Mouse (Mus musculus) heart, embryonic 13.5 days (tissue): ENCODE data around the gene Lamb3. TPM values are rescaled to one million over a fixed set of nuclear protein-coding genes. Genes with fewer than 3 reads are reported as not detected.

Experiments
- ATAC-seq: fragments of 200-750 bp; cut with Nextera tagmentation; 2 replicates; pipeline ENCODE4 v1.8.0; 2017; ENCODE audit warnings: moderate TSS enrichment; ENCODE audit not compliant: insufficient number of reproducible peaks, low FRiP score, low TSS enrichment; ENCODE audit errors: extremely low read depth
- H3K27ac ChIP-seq: fragments of 300-500 bp; sonication (generic); replicated peaks from 2 replicates; pipeline ENCODE4 v1.5.1; 2015; ENCODE audit warnings: moderate library complexity, mild to moderate bottlenecking, inconsistent platforms
- H3K27me3 ChIP-seq: fragments of 300-500 bp; sonication (generic); replicated peaks from 2 replicates; pipeline ENCODE4 v1.6.1; 2015; ENCODE audit warnings: mild to moderate bottlenecking, inconsistent platforms
- H3K36me3 ChIP-seq: fragments of 300-500 bp; sonication (generic); 2 replicates; pipeline ENCODE4 v1.6.1; 2015; ENCODE audit warnings: mild to moderate bottlenecking, inconsistent platforms
- H3K4me1 ChIP-seq: fragments of 300-500 bp; sonication (generic); 2 replicates; pipeline ENCODE4 v1.6.1; 2015; ENCODE audit warnings: inconsistent platforms
- H3K4me2 ChIP-seq: fragments of 300-500 bp; sonication (generic); 2 replicates; pipeline ENCODE4 v1.6.1; 2015; ENCODE audit warnings: inconsistent platforms, mild to moderate bottlenecking, moderate library complexity
- H3K4me3 ChIP-seq: fragments of 300-500 bp; sonication (generic); 2 replicates; pipeline ENCODE4 v1.5.1; 2015; ENCODE audit warnings: moderate library complexity, mild to moderate bottlenecking, inconsistent platforms
- H3K9ac ChIP-seq: fragments of 300-500 bp; sonication (generic); 2 replicates; pipeline ENCODE4 v1.6.1; 2015; ENCODE audit warnings: inconsistent platforms, mild to moderate bottlenecking, moderate library complexity
- H3K9me3 ChIP-seq: fragments of 300-500 bp; sonication (generic); 2 replicates; pipeline ENCODE4 v1.6.1; 2016; ENCODE audit warnings: inconsistent platforms
- WGBS: fragments of 180-500 bp; shearing (Covaris S2); methylation state at CpG from one replicate; pipeline ENCODE4 v1.1.7; 2015; ENCODE audit warnings: mixed read lengths; 5-methylcytosine and 5-hydroxymethylcytosine counted together
- polyA plus RNA-seq: library from polyadenylated mRNA; unstranded; fragments of >200 nt; fragmentation: Nextera tagmentation; extraction: Ambion mirVana; gene quantifications from 2 replicates; pipeline ENCODE4 v1.2.1, GENCODE M21; 2015

The Lamb3 gene
- polyA plus RNA-seq, 1 experiment from 2014 or later, result 2.3 TPM

DNA sequence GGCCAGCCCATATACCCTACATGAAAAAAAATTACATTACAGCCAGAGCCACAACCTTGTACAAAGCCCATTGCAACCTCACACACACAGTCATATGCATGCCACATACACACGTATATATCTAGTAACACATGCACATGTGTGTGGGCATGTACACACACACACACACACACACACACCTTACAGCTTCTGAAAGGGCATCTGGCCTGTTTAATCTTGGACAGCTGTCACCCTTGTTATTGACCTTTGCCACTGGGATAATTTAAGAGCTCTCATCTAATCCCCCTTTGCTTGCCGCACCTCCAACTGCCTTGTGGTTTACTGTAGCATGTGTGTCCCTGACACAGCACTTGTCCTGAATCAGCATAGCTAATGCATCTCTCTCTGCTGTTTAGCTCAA lies 3.7 kb upstream of the Lamb3 start:
- no peak overlapping the region for H3K9ac ChIP-seq
- no peak overlapping the region for H3K4me2 ChIP-seq
- H3K27me3 ChIP-seq, result no peaks in the 10 kb centered on the region
- 50% methylated on average over 2 of the region's 2 CpGs for WGBS
- no peaks in the 10 kb centered on the region for H3K36me3 ChIP-seq
- ATAC-seq, result no peak
- H3K4me1 ChIP-seq, result 0 out of 2 replicates have a peak, but pooled peaks cover 2% of the 10 kb centered on the region
- H3K9me3 ChIP-seq, result no peaks in the 10 kb centered on the region
- no peak overlapping the region for H3K27ac ChIP-seq
- H3K4me3 ChIP-seq, result no peak overlapping the region

DNA sequence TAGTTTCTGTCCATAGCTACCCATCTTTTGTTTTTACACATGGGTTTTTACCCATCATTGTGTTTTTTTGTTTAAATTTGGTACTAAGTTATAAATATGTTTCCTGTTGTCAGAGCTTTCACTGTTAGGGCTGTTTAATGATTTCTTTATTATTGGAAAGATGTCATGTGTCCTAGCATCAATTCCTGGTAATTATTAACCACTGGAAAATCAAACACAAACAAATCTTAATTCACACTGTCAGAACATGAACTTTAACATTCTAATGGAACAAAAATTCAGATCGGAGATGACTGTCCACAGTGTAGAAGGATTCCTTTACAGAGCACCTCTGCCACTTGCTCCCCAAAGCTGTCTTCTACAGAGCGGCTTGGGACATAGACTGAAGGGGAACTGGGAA lies 2.1 kb upstream of the Lamb3 start:
- Histone ChIP-seq H3K4me1 (0 out of 2 replicates have a peak, but pooled peaks cover 2% of the 10 kb centered on the region), H3K9ac (no peak overlapping the region), H3K27ac (no peak overlapping the region), H3K27me3 (no peaks in the 10 kb centered on the region), H3K9me3 (no peaks in the 10 kb centered on the region), H3K36me3 (no peaks in the 10 kb centered on the region), H3K4me3 (no peak overlapping the region), H3K4me2 (no peak overlapping the region)
- no peak for ATAC-seq
- WGBS, result 82% methylated on average over 2 of the region's 2 CpGs

DNA sequence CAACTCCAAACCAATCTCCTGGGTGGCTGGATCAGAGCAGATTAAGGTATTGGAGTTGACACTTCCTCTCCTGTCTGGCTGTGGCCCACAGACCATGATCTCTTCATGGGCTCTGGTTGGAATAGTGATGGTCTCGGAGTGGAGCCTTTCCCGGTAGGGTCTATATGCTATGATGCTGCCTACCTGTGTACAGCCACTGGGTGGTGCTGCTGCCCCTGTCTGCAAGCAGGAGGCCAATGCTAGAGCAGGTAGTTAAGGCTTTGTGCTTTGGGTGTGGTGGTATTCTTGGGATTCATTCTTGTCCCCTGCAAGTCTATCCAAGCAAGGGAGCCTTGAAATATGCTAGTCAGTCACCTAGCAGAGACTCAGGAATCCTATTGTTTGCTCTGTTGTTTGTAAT lies 679 bp downstream of the Lamb3 start:
- Histone ChIP-seq H3K27ac (no peak overlapping the region), H3K36me3 (no peaks in the 10 kb centered on the region), H3K27me3 (no peaks in the 10 kb centered on the region), H3K4me1 (0 out of 2 replicates have a peak, but pooled peaks cover 2% of the 10 kb centered on the region), H3K9me3 (no peaks in the 10 kb centered on the region), H3K4me3 (no peak overlapping the region), H3K9ac (no peak overlapping the region), H3K4me2 (no peak overlapping the region)
- no peak for ATAC-seq
- WGBS, result 26% methylated on average over 2 of the region's 2 CpGs

DNA sequence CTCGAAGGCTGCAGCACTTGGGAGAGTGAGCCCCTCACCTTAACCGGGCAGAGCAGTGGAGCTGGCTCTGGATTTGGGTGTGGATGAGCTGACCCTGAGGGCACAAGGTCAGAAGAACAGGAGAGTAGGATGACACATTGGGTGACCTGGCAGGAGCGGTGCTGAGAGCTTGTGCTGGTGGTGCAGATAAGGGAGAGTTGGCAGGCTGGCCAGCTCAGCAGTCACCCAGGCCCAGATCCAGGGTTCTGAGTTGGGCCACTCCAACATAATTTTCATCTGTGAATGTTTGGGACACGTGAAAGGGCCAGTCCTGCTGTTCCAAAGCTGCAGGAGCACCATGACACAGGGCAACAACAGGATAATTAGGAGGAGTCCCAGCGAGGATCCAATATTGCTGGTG lies 3.9 kb downstream of the Lamb3 start:
- no peak overlapping the region for H3K9ac ChIP-seq
- H3K4me3 ChIP-seq, result no peak overlapping the region
- H3K9me3 ChIP-seq, result no peaks in the 10 kb centered on the region
- H3K4me2 ChIP-seq, result no peak overlapping the region
- ATAC-seq, result no peak
- 60% methylated on average over 5 of the region's 5 CpGs for WGBS
- H3K36me3 ChIP-seq, result no peaks in the 10 kb centered on the region
- no peaks in the 10 kb centered on the region for H3K4me1 ChIP-seq
- H3K27me3 ChIP-seq, result no peaks in the 10 kb centered on the region
- H3K27ac ChIP-seq, result no peak overlapping the region

DNA sequence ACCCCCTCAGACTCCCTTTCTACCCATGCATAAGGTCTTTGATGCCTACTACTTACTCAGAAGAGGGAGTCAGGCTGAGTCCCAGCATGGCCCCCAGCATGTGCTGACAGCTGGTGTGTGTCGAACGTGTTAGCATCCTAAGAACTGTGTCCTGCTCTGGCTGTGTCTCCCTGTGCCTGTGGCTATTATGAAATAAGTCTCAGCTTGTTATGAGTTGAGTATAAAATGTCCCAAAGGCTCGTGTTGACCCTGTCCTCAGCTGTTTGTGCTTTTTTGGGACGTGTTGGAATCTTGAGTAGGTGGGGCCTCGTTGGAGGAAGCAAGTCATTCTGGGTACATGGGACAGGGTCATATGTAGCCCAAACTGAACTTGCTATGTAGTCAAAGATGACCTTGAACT lies 6.6 kb downstream of the Lamb3 start:
- Histone ChIP-seq H3K9me3 (no peaks in the 10 kb centered on the region), H3K4me1 (no peaks in the 10 kb centered on the region), H3K4me3 (no peak overlapping the region), H3K27ac (no peak overlapping the region), H3K4me2 (no peak overlapping the region), H3K9ac (no peak overlapping the region), H3K36me3 (no peaks in the 10 kb centered on the region), H3K27me3 (no peaks in the 10 kb centered on the region)
- no peak for ATAC-seq
- 53% methylated on average over 5 of the region's 5 CpGs for WGBS

DNA sequence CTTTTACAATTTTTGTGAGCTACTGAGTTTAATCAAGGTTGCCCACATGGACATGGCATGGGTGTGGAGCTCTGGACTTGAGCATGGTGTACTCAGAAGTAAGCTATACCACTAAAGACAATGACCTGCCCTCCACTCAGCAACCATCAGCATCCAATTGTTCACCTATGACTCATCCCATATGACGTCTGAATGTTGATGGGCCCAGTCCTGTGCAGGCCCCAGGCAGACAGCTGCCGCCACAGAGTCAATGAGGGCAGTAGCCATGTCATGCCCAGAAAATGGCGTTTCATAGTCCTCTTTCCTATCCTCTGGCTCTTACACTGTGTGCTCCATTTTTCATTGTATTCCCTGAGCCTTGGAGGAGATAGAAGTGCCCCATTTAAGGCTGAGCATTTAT lies 8.5 kb downstream of the Lamb3 start:
- H3K4me1 ChIP-seq, result no peaks in the 10 kb centered on the region
- no peak for ATAC-seq

DNA sequence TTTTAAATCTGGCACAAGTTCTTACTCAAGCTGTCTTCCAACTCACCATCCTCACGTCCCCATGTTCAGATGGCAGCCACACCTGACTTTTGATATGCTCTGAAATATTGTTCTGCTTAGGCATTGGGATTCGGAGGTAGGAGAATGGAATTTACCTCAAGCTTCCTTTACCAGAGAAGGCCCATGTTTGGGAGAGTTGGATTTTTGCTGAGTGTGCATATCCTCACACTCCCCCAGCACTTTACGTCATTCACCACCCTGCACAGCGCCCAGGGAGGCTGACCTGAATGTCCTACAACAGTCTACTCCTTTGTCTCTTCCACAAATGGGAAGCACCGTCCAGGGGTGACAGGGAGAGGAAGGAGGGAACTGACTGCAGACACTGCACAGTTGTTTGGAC lies 12.9 kb downstream of the Lamb3 start:
- no peaks in the 10 kb centered on the region for H3K27me3 ChIP-seq
- 49% methylated on average over 5 of the region's 5 CpGs for WGBS
- no peak overlapping the region for H3K4me3 ChIP-seq
- H3K4me2 ChIP-seq, result no peak overlapping the region
- no peak overlapping the region for H3K27ac ChIP-seq
- no peak overlapping the region for H3K9ac ChIP-seq
- H3K9me3 ChIP-seq, result no peaks in the 10 kb centered on the region
- H3K36me3 ChIP-seq, result no peaks in the 10 kb centered on the region
- ATAC-seq, result no peak
- H3K4me1 ChIP-seq, result no peaks in the 10 kb centered on the region

More for the DNA sequence above, 8.5 kb downstream of the Lamb3 start:
- WGBS, result 57% methylated on average over 3 of the region's 3 CpGs
- Histone ChIP-seq H3K27me3 (no peaks in the 10 kb centered on the region), H3K27ac (no peak overlapping the region), H3K36me3 (no peaks in the 10 kb centered on the region), H3K9me3 (no peaks in the 10 kb centered on the region), H3K9ac (no peak overlapping the region), H3K4me3 (no peak overlapping the region), H3K4me2 (no peak overlapping the region)

DNA sequence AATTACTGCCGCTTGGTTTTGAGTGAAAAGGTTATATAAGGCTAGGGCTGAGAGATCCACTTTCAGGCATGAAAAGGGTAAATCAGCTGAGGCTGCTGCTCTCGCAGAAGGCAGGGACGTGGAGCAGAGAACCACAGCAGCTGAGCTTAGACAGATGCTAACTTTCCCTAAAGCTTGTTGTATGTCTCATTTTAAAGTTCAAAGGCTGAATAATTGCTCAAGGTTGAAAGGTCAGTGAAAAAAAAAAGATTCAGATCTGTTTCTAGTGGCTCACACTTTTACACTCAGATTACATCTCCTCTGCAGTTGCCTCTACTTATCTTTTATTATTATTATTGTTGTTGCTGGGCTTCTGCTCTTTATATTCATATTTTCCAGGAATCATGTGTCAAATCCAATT lies 18.0 kb downstream of the Lamb3 start:
- no peak overlapping the region for H3K9ac ChIP-seq

DNA sequence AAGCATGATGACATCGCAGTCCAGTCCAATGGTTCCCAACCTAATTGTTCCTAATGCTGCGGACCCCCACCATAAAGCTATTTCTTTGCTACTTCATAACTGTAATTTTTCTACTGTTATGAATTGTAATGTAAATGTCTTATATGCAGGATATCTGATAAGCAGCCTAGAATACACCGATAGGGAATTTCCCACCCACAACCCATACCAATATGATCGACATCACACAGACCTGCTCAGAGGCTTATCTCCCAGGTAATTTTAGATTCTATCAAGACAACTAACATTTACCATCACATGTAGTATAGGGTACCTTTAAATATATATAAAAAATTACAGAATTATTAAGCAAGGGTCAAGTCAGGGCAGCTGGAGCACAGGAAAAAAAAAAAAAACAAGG lies 18.6 kb downstream of the Lamb3 start:
- Histone ChIP-seq H3K4me2 (no peak overlapping the region), H3K9ac (no peak overlapping the region), H3K36me3 (no peaks in the 10 kb centered on the region), H3K9me3 (no peaks in the 10 kb centered on the region), H3K4me3 (no peak overlapping the region), H3K4me1 (peaks cover 20% of the 10 kb centered on the region), H3K27me3 (no peaks in the 10 kb centered on the region), H3K27ac (no peak overlapping the region)
- WGBS, result 86% methylated on average over 4 of the region's 4 CpGs
- no peak for ATAC-seq

More for the DNA sequence above, 18.0 kb downstream of the Lamb3 start:
- Histone ChIP-seq H3K36me3 (no peaks in the 10 kb centered on the region), H3K4me1 (peaks cover 15% of the 10 kb centered on the region), H3K27me3 (no peaks in the 10 kb centered on the region), H3K9me3 (no peaks in the 10 kb centered on the region), H3K4me3 (no peak overlapping the region), H3K4me2 (no peak overlapping the region), H3K27ac (no peak overlapping the region)
- 57% methylated on average over 3 of the region's 3 CpGs for WGBS
- ATAC-seq, result no peak

DNA sequence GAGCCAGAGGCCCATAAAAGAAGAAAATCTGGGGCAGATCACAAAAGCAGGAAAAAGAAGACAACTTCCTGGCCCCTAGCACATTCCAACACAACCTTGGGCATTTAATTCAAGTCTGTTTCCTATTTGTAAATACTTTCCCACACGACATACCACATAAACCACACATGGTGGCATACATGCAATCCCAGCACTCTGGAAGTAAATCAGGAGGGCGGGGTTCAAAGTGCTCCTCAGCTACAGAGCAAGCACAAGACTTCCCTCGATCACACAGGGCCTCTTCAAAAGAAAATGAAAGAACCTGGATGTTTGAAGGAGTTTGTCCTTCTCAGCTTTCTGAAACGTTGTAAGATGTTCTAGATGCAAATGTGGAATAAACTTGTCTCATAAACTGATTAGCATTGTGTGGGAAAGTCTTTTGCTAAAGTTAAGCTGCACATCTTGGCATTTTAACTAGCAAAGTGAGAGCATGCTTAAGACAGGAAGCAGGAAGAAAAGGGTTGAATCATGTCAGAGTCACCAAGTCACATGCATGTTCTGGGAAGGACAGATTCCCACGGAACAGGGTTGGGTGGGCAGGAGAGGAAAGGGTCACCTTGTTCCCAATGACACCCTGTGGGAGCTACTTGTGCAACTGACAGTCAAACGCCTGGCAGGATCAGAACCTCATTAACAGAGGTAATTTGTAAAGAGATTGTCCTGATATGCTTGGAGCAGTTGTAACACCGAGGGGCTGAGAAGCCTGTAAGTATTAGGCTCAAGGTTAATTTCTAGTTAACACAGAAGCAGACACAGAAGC lies 19.4 kb downstream of the Lamb3 start:
- ATAC-seq, result no peak
- Histone ChIP-seq H3K27me3 (no peaks in the 10 kb centered on the region), H3K27ac (no peak overlapping the region), H3K4me3 (no peak overlapping the region), H3K4me2 (no peak overlapping the region), H3K9me3 (no peaks in the 10 kb centered on the region), H3K9ac (no peak overlapping the region), H3K4me1 (peaks cover 23% of the 10 kb centered on the region), H3K36me3 (no peaks in the 10 kb centered on the region)
- 37% methylated on average over 7 of the region's 7 CpGs for WGBS

DNA sequence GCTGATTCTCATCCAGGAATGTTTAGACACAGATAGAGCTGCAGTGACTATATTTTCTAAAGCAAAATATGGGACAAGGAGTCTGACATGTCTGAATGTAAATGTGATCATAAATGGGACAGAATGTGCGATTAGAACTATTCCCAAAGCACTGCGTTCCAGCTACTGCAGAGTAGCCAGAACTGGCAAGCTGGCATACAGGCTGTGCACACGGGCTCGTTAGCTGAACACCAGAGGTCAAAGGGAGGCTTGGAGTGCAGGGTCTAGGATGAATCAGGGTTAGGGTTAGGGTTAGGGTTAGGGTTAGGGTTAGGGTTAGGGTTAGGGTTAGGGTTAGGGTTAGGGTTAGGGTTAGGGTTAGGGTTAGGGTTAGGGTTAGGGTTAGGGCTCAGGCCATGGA lies 20.0 kb downstream of the Lamb3 start:
- Histone ChIP-seq H3K9ac (no peak overlapping the region), H3K36me3 (no peaks in the 10 kb centered on the region), H3K27me3 (no peaks in the 10 kb centered on the region), H3K27ac (no peak overlapping the region), H3K4me2 (no peak overlapping the region), H3K4me1 (peaks cover 24% of the 10 kb centered on the region), H3K9me3 (no peaks in the 10 kb centered on the region), H3K4me3 (no peak overlapping the region)
- 83% methylated on average over 4 of the region's 4 CpGs for WGBS
- ATAC-seq, result no peak

DNA sequence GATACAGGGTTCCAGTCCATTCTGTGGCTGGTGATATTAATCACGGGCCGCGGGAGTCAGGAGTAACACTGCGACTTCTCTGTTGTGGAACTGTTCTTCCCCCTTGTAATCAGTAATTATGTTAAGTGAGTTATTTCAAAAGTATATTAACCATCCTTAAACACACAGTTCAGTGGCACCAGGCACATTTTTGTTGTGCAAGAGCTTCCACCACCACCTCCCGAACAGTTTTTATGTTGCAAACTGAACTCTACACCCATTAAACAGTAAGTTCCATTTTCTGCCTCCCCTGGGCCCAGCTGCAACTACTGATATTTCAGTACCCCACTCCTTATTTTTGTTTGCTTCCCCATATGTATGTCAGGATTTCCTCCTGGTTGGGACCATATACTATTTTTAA lies 22.1 kb downstream of the Lamb3 start:
- no peak for ATAC-seq
- Histone ChIP-seq H3K4me2 (no peak overlapping the region), H3K9ac (no peak overlapping the region), H3K4me3 (no peak overlapping the region), H3K27ac (no peak overlapping the region), H3K36me3 (no peaks in the 10 kb centered on the region), H3K27me3 (no peaks in the 10 kb centered on the region), H3K4me1 (peaks cover 24% of the 10 kb centered on the region), H3K9me3 (no peaks in the 10 kb centered on the region)
- WGBS, result 86% methylated on average over 5 of the region's 5 CpGs
